Mouse (Mus musculus) forebrain, embryonic 13.5 days (tissue): ENCODE measurements around the gene Cdkn2d. TPM values are rescaled to one million over a fixed set of nuclear protein-coding genes. Genes with fewer than 3 reads are reported as not detected.
"Not testable (repeated sequence)": the region's sequence is repeated elsewhere in the genome, so short reads cannot be mapped to it uniquely, and the experiment has no call there.

Experiments
- ATAC-seq: fragments of 200-750 bp; cut with Nextera tagmentation; 2 replicates; pipeline ENCODE4 v1.8.0; 2017
- H3K27ac ChIP-seq: fragments of 300-500 bp; sonication (generic); 2 replicates; pipeline ENCODE4 v1.5.1; 2015; ENCODE audit warnings: inconsistent platforms, mild to moderate bottlenecking, moderate library complexity
- H3K27me3 ChIP-seq: fragments of 300-500 bp; sonication (generic); 2 replicates; pipeline ENCODE4 v1.6.1; 2015; ENCODE audit warnings: mild to moderate bottlenecking, inconsistent platforms
- H3K36me3 ChIP-seq: fragments of 300-500 bp; sonication (generic); 2 replicates; pipeline ENCODE4 v1.6.1; 2015; ENCODE audit warnings: mild to moderate bottlenecking, inconsistent platforms; ENCODE audit not compliant: poor library complexity, severe bottlenecking
- H3K4me1 ChIP-seq: fragments of 300-500 bp; sonication (generic); 2 replicates; pipeline ENCODE4 v1.6.1; 2015; ENCODE audit warnings: inconsistent platforms
- H3K4me2 ChIP-seq: fragments of 300-500 bp; sonication (generic); 2 replicates; pipeline ENCODE4 v1.6.1; 2015; ENCODE audit warnings: inconsistent platforms, mild to moderate bottlenecking, moderate library complexity
- H3K4me3 ChIP-seq: fragments of 300-500 bp; sonication (generic); 2 replicates; pipeline ENCODE4 v1.5.1; 2015; ENCODE audit warnings: mild to moderate bottlenecking, inconsistent platforms
- H3K9ac ChIP-seq: fragments of 300-500 bp; sonication (generic); 2 replicates; pipeline ENCODE4 v1.6.1; 2015; ENCODE audit warnings: mild to moderate bottlenecking, inconsistent platforms
- H3K9me3 ChIP-seq: fragments of 300-500 bp; sonication (generic); replicated peaks from 2 replicates; pipeline ENCODE4 v1.6.1; 2016; ENCODE audit warnings: inconsistent platforms
- WGBS: fragments of 180-500 bp; shearing (Covaris S2); methylation state at CpG from one replicate; pipeline ENCODE4 v1.1.7; 2015; 5-methylcytosine and 5-hydroxymethylcytosine counted together
- polyA plus RNA-seq: library from polyadenylated mRNA; unstranded; fragments of >200 nt; fragmentation: Nextera tagmentation; extraction: Ambion mirVana; gene quantifications from 2 replicates; pipeline ENCODE4 v1.2.1, GENCODE M21; 2015

Gene Cdkn2d
- polyA plus RNA-seq, 1 experiment from 2014 or later, result 88.3 TPM

DNA sequence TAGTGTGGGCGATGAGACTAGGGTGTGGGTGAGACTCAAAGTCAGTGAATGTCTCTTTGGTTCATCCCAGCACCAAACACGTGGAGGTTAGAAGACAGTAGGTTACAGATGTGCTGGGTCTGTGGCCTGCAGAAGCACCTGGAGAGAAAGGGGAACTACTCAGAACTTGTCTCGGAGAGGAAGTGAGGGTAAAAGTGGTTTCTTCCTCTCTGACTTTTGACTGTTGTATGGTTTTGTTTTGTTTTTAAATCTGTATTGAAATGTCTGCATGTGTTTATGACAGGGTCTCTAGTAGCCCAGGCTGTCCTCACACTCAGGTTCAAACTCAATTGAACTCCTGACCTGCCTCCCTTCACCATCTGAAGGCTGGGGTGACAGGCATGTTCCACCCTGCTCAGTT, 36.8 kb upstream of the Cdkn2d start:
- Histone ChIP-seq H3K27me3 (no peaks in the 10 kb centered on the region), H3K4me1 (peaks cover 9% of the 10 kb centered on the region; the same call in 1 of the 2 replicates), H3K4me2 (no peak overlapping the region), H3K36me3 (peaks cover 9% of the 10 kb centered on the region; the same call in 1 of the 2 replicates), H3K27ac (no peak overlapping the region), H3K9me3 (no peaks in the 10 kb centered on the region), H3K4me3 (no peak overlapping the region), H3K9ac (no peak overlapping the region)
- WGBS, result 81% methylated on average over 3 of the region's 3 CpGs
- ATAC-seq, result no peak

DNA sequence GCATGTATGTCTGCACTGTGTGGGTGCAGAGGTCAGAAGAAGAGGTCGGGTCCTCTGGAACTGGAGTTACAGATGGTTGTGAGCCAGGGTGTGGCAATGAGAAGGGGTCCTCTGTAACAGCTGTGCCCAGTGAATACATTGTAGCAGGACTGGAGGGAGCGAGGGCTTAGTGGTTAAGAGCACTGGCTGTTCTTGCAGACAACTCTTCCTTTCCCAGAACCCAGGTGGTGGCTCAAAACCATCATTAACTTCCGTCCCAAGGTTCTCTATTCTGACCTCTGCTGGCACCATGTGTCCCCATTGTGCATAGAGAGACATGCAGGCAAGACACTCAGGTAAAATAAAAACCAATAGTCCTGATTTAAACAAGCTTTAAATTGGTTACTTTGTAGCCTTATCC, 36.4 kb upstream of the Cdkn2d start:
- Histone ChIP-seq H3K27ac (no peak overlapping the region), H3K4me3 (no peak overlapping the region), H3K9me3 (no peaks in the 10 kb centered on the region), H3K4me2 (no peak overlapping the region), H3K9ac (no peak overlapping the region), H3K36me3 (peaks cover 9% of the 10 kb centered on the region; the same call in 1 of the 2 replicates), H3K4me1 (peaks cover 6% of the 10 kb centered on the region), H3K27me3 (no peaks in the 10 kb centered on the region)
- no peak for ATAC-seq
- WGBS, result 79% methylated on average over 3 of the region's 3 CpGs

DNA sequence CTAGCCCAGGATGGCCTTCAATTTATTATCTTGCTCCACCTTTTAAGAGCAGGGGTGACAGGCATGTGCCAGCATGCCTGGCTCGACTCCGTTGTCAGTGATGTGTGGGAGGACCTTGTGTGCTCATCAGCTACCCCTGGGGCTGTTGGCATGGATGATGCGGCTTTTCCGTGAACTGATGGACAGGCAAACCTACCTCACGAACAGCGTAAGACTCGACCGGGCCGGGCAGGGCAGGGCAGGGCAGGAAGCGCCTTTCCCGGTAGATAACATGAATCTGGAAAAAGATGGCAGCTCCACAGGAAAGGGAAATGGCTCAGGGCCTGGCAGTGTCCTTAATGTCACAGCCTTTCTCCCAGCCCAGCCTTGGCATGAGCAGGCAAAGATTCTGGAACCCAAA, 33.1 kb upstream of the Cdkn2d start:
- Histone ChIP-seq H3K9ac (no peak overlapping the region), H3K36me3 (peaks cover 9% of the 10 kb centered on the region; the same call in 1 of the 2 replicates), H3K4me1 (peaks cover 20% of the 10 kb centered on the region), H3K27me3 (no peaks in the 10 kb centered on the region), H3K9me3 (no peaks in the 10 kb centered on the region), H3K4me3 (no peak overlapping the region), H3K27ac (no peak overlapping the region), H3K4me2 (no peak overlapping the region)
- 97% methylated on average over 11 of the region's 11 CpGs for WGBS
- no peak for ATAC-seq

DNA sequence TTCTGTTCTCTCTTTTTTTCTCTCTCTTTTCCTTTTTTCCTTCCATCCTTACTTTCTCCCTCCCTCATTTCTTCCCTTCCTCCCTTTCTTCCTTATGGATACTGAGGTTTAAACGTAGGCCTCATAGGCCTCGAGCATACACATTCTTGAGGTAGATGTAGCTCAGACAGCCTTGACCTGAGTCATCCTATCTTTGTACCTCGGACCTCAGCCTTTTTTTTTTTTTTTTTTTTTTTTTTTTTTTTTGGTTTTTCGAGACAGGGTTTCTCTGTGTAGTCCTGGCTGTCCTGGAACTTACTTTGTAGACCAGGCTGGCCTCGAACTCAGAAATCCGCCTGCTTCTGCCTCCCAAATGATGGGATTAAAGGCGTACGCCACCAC, 31.7 kb upstream of the Cdkn2d start:
- ATAC-seq, H3K27me3 ChIP-seq: not testable (repeated sequence)

DNA sequence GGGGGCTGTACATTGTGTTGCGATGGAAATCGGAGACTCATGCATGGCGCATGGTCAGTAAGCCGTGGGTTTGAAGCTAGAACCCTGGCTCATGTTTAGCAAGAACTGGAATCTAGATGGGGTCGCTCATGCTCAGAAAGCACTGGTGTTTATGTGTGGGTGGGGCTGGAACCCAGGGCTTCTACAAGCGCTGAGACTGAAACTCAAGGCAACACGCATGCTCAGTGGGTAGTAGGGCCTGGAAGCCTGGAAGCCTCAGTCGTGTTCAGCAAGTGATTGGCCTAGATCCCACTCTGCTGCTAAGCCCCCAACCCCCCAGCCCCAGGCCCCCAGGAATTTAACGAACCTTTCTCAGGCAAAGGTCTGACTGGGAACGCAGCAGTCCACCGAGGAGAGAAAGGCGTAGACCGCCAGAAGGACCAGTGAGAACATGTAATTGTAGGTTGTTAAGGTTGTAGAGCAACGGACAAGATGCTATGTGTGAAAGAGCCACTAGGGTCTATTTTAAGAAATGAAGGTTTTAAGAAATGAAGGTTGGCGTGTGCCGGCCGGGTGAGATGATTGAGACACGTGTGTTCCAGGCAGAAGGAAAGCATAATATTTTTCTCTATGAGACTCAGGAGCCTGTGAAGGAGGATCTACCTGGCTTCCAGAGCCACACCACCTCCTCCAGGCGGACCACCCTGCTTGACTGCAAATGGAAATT, 31.2 kb upstream of the Cdkn2d start:
- Histone ChIP-seq H3K27ac (no peak overlapping the region), H3K36me3 (peaks cover 9% of the 10 kb centered on the region; the same call in 1 of the 2 replicates), H3K4me3 (peak overlapping the region; percentile 81; the same call in 1 of the 2 replicates), H3K9me3 (no peaks in the 10 kb centered on the region), H3K4me1 (peaks cover 20% of the 10 kb centered on the region), H3K9ac (no peak overlapping the region), H3K4me2 (peak overlapping the region; percentile 96), H3K27me3 (no peaks in the 10 kb centered on the region)
- no peak for ATAC-seq
- WGBS, result 79% methylated on average over 19 of the region's 19 CpGs

More for the DNA sequence above, 31.7 kb upstream of the Cdkn2d start:
- H3K4me3 ChIP-seq, H3K27ac ChIP-seq, H3K9ac ChIP-seq, H3K4me2 ChIP-seq, H3K36me3 ChIP-seq, H3K9me3 ChIP-seq: not testable (repeated sequence)
- peaks cover 20% of the 10 kb centered on the region for H3K4me1 ChIP-seq
- WGBS, result 91% methylated on average over 8 of the region's 8 CpGs

DNA sequence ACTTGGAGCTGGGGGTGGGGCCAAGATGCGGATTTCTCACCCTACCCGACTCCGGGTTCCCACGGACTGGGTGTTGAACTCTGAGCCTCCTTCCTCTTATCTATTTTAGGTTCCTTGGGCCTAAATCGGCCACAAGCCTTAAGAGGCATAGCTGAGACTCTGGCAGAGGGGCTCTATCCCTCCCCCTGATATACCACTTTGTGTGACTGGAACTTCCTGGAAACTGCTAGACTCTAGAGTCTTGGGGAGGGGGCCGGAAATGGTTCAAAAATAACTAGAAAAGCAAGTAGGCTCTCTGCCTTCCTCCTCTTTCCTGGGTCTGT, 30.3 kb upstream of the Cdkn2d start:
- Histone ChIP-seq H3K27me3 (no peaks in the 10 kb centered on the region), H3K9me3 (no peaks in the 10 kb centered on the region), H3K27ac (no peak overlapping the region), H3K9ac (peak overlapping the region; percentile 83), H3K4me1 (peaks cover 20% of the 10 kb centered on the region), H3K4me2 (peak overlapping the region; percentile 96), H3K36me3 (peaks cover 8% of the 10 kb centered on the region; the same call in 1 of the 2 replicates), H3K4me3 (peak overlapping the region; percentile 81)
- 18% methylated on average over 6 of the region's 6 CpGs for WGBS
- no peak for ATAC-seq

DNA sequence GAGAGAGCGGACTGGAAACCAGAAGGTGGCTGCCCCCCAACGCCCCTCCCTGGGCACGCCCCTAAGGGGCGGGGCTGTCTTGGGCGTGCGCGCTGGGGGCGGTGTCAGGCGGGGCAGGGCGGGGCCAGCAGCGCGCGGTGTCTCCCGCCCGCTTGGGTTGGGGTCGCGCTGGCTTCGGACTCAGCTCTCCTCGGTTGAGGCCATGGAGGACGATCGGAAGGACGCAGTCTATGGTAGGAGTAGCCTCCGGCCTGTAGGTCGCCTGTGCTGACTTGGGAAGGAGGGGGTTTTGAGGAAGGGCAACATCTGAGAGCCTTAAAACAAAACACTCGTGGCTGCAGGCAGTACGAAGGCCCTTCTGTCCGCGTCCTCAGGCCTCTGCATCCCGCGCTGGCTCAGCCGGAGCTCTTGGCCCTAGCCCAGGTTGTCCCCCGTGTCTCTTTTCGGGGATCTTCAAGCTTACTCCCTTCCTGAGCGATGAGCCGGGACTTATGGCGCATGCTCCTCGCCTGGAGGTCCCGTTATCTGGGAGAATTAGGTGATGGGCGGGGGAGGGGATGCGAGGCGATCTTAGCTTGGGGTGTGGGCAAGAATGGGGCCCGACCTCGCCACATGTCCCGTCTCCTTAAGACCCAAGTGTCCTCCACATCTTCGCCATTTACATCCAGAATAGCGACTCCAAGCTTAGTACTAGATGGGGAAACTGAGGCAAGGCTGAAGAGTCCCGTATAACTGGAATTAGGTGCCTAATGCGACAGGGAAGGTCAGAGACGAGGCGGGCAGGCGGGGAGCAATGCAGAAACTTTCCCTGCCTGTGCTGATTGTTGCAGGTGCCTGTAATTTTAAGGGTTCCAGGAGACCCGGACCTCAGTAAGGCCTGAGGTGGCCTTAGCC, 29.7 kb upstream of the Cdkn2d start, which contains the start of gene Slc44a2:
TSS of gene Slc44a2 (plus strand) at position 80 of the 894 bp plus-strand sequence.
- Histone ChIP-seq H3K9me3 (no peaks in the 10 kb centered on the region), H3K4me3 (peak within 1 kb of the TSS; percentile 81), H3K36me3 (peaks cover 6% of the 10 kb centered on the region; the same call in 1 of the 2 replicates), H3K9ac (peak within 1 kb of the TSS; percentile 83), H3K4me1 (peaks cover 20% of the 10 kb centered on the region), H3K27ac (0 out of 2 replicates have a peak within 1 kb of the TSS, but pooled peaks have one; percentile 32), H3K27me3 (no peaks in the 10 kb centered on the region), H3K4me2 (peak within 1 kb of the TSS; percentile 96)
- ATAC-seq, result peak; percentile 95
- 1% methylated on average over 51 of the region's 52 CpGs for WGBS

DNA sequence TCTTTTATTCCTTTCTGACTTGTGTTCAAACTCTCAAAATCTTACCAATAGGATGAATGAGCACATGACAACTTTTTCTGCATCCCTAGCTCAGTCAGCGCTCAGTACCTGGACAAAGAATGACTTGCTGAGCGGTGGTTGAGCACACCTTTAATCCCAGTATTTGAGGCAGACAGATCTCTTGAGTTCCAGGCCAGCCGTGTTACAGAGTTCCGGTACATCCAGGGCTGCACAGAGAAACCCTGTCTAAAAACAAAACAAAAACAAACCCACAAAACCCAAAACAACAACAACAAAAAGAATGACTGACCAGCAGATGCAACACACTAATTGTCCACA, 29.0 kb upstream of the Cdkn2d start:
- Histone ChIP-seq H3K36me3 (peaks cover 6% of the 10 kb centered on the region; the same call in 1 of the 2 replicates), H3K9ac (no peak overlapping the region), H3K27ac (no peak overlapping the region), H3K9me3 (no peaks in the 10 kb centered on the region), H3K4me1 (peaks cover 20% of the 10 kb centered on the region), H3K4me2 (peak overlapping the region; percentile 96), H3K27me3 (no peaks in the 10 kb centered on the region), H3K4me3 (peak overlapping the region; percentile 81)
- peak; percentile 67 for ATAC-seq
- WGBS, result 19% methylated on average over 4 of the region's 4 CpGs

DNA sequence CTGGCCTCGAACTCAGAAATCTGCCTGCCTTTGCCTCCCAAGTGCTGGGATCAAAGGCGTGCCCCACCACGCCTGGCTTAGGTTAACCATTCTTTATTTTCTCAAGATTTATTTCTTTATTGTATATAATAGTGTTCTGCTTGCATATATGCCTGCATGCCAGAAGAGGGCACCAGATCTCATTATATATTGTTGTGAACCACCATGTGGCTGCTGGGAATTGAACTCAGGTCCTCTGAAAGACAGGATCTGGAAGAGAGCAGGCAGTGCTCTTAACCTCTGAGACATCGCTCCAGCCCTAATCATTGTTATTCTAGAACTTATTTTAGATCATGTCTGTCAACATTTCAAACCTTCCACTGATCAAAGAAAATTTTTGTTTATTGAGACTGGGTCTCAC, 28.3 kb upstream of the Cdkn2d start:
- Histone ChIP-seq H3K4me3 (no peak overlapping the region), H3K4me2 (no peak overlapping the region), H3K9me3 (no peaks in the 10 kb centered on the region), H3K9ac (no peak overlapping the region), H3K27ac (no peak overlapping the region), H3K36me3 (peaks cover 1% of the 10 kb centered on the region; the same call in 1 of the 2 replicates), H3K4me1 (peaks cover 20% of the 10 kb centered on the region), H3K27me3 (no peaks in the 10 kb centered on the region)
- 92% methylated on average over 4 of the region's 4 CpGs for WGBS
- no peak for ATAC-seq

DNA sequence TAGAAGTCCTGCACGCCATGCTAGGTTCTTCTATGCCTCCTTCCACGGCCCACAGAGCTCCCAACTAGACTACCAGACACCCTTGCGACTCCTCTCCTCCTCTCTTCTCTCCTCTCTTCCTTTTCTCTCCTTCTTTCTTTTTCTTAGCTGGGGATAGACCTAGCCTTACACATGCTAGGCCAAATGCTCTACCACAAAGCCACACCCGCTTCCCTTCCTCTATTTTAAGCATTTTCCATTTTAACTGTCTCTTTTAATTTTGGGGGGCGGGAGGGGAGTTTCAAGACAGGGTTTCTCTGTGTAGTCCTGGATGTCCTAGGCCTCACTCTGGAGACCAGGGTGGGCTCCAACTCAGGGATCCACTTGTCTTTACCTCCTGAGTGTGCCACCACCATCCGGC, 27.6 kb upstream of the Cdkn2d start:
- no peak overlapping the region for H3K27ac ChIP-seq
- H3K4me1 ChIP-seq, result peaks cover 20% of the 10 kb centered on the region
- H3K9ac ChIP-seq, result no peak overlapping the region
- ATAC-seq, result no peak
- H3K4me3 ChIP-seq, result no peak overlapping the region
- no peaks in the 10 kb centered on the region for H3K9me3 ChIP-seq
- H3K27me3 ChIP-seq, result no peaks in the 10 kb centered on the region
- no peak overlapping the region for H3K4me2 ChIP-seq
- WGBS, result 92% methylated on average over 6 of the region's 6 CpGs
- H3K36me3 ChIP-seq, result no peaks in the 10 kb centered on the region

DNA sequence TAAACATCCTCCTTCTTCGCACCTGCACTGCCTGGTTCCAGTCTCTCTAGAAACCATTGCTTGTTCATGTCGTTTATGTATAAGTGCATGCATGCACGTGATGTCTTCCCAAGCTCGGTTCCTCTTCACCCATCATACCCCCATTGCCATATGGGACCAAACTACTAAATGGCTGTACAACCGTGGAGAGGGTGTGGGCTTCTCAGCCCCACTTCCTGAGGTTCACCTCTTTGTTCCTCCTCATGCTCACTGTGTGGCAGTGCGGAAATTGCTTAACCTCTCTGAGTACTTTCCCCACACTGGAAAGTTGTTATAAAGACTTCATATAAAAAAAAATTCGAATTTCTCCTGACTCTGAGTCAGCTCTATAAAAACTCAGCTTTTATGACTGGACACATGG, 25.5 kb upstream of the Cdkn2d start:
- Histone ChIP-seq H3K9ac (no peak overlapping the region), H3K27ac (no peak overlapping the region), H3K9me3 (no peaks in the 10 kb centered on the region), H3K4me3 (no peak overlapping the region), H3K36me3 (no peaks in the 10 kb centered on the region), H3K4me1 (peaks cover 12% of the 10 kb centered on the region), H3K27me3 (peaks cover 10% of the 10 kb centered on the region), H3K4me2 (no peak overlapping the region)
- 74% methylated on average over 7 of the region's 7 CpGs for WGBS
- no peak for ATAC-seq

DNA sequence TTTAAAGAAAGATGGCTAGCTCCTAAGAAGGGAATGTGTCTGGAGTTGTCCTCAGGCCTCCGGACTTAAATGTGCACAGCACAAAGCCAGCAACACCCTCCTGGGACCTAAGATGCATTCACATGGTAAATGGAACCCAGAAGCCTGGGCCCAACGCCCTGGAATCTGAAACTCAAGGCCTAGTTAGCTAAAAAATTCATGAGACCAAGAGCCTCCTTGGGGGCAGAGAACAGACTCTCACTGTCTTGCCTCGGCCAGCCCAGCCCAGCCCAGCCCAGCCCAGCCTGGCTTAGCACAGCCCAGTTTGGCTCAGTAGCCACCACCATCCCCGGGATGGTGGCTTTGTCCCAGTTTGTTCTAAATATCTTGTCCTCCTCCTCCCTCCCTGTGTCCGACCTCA, 24.2 kb upstream of the Cdkn2d start:
- no peak for ATAC-seq
- H3K4me3 ChIP-seq, result no peak overlapping the region
- H3K4me2 ChIP-seq, result no peak overlapping the region
- no peak overlapping the region for H3K27ac ChIP-seq
- 0 out of 2 replicates have a peak, but pooled peaks cover 6% of the 10 kb centered on the region for H3K4me1 ChIP-seq
- WGBS, result 59% methylated on average over 5 of the region's 5 CpGs
- no peaks in the 10 kb centered on the region for H3K36me3 ChIP-seq
- peaks cover 18% of the 10 kb centered on the region for H3K27me3 ChIP-seq
- H3K9ac ChIP-seq, result no peak overlapping the region
- no peaks in the 10 kb centered on the region for H3K9me3 ChIP-seq
